Mouse (Mus musculus) midbrain, embryonic 11.5 days (tissue): ENCODE results near the gene Macrod1. TPM values are rescaled to one million over a fixed set of nuclear protein-coding genes. Genes with fewer than 3 reads are reported as not detected.

Experiments used
- ATAC-seq: fragments of 200-750 bp; cut with Nextera tagmentation; 2 replicates; pipeline ENCODE4 v1.8.0; 2017; ENCODE audit warnings: moderate TSS enrichment, moderate library complexity; ENCODE audit not compliant: low FRiP score
- DNase-seq: peaks from one replicate; pipeline ENCODE4 v3.0.0; 2015; ENCODE audit warnings: low spot score; ENCODE audit errors: missing footprints
- H3K27ac ChIP-seq: fragments of 300-500 bp; sonication (generic); 2 replicates; pipeline ENCODE4 v1.5.1; 2014; ENCODE audit warnings: low read depth, low read length
- H3K27me3 ChIP-seq: fragments of 300-500 bp; sonication (generic); 2 replicates; pipeline ENCODE4 v1.6.1; 2014; ENCODE audit warnings: mild to moderate bottlenecking, low read length, moderate library complexity, mixed read lengths; ENCODE audit not compliant: control insufficient read depth, insufficient read depth
- H3K36me3 ChIP-seq: fragments of 300-500 bp; sonication (generic); 2 replicates; pipeline ENCODE4 v1.6.1; 2014; ENCODE audit warnings: mild to moderate bottlenecking, low read length, moderate library complexity, mixed read lengths; ENCODE audit not compliant: control insufficient read depth, insufficient read depth
- H3K4me1 ChIP-seq: fragments of 300-500 bp; sonication (generic); 2 replicates; pipeline ENCODE4 v1.6.1; 2014; ENCODE audit warnings: low read length; ENCODE audit not compliant: control insufficient read depth, insufficient read depth
- H3K4me2 ChIP-seq: fragments of 300-500 bp; sonication (generic); 2 replicates; pipeline ENCODE4 v1.6.1; 2014; ENCODE audit warnings: mild to moderate bottlenecking, moderate library complexity
- H3K4me3 ChIP-seq: fragments of 300-500 bp; sonication (generic); 2 replicates; pipeline ENCODE4 v1.5.1; 2014; ENCODE audit warnings: low read depth, low read length
- H3K9ac ChIP-seq: fragments of 300-500 bp; sonication (generic); 2 replicates; pipeline ENCODE4 v1.6.1; 2014; ENCODE audit warnings: low read length
- H3K9me3 ChIP-seq: fragments of 300-500 bp; sonication (generic); 2 replicates; pipeline ENCODE4 v1.6.1; 2016; ENCODE audit warnings: low read length; ENCODE audit not compliant: control insufficient read depth
- WGBS: fragments of 180-500 bp; shearing (Covaris S2); extraction: QIAGEN DNeasy Blood & Tissue Kit; methylation state at CpG from one replicate; pipeline ENCODE4 v1.1.7; 2014; 5-methylcytosine and 5-hydroxymethylcytosine counted together
- polyA plus RNA-seq: library from polyadenylated mRNA; unstranded; fragments of >200 nt; fragmentation: Nextera tagmentation; extraction: Ambion mirVana; gene quantifications from 2 replicates; pipeline ENCODE4 v1.2.1, GENCODE M21; 2014

Macrod1 gene
- polyA plus RNA-seq, 1 experiment from 2014 or later: 3.0 TPM

GRCm38 (mm10) chr19:7020224-7020641, 36.4 kb upstream of the Macrod1 start:
- H3K4me3 ChIP-seq: no peak overlapping the region
- no peak for ATAC-seq

DNA sequence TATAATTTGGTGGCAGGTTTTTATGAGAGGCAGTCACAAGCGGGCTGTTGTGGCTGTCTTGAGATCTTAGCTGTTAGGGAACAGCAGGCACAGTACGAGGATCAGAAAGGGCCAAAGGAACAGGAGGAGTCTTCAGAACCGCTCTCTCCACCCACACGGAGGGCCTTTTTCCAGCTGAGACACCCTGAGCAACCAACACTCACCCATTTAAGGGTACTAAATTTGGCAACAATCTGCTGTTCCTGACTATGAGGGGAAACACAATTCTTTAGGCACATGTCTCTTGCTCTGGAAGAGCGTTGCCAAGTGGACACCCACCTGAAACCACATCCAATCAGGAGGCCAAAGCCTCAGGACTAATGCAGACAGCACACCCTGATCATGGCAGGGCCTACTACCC, 27.1 kb upstream of the Macrod1 start:
- Histone ChIP-seq H3K27ac (no peak overlapping the region), H3K27me3 (no peaks in the 10 kb centered on the region), H3K4me3 (no peak overlapping the region), H3K36me3 (peaks cover 64% of the 10 kb centered on the region), H3K4me2 (no peak overlapping the region), H3K4me1 (no peaks in the 10 kb centered on the region), H3K9ac (no peak overlapping the region), H3K9me3 (no peaks in the 10 kb centered on the region)
- DNase-seq (no peak), ATAC-seq (no peak)
- WGBS: 96% methylated on average over 5 of the region's 5 CpGs

More at GRCm38 (mm10) chr19:7020224-7020641, 36.4 kb upstream of the Macrod1 start:
- DNase-seq: peak; percentile 85
- Histone ChIP-seq H3K27me3 (no peaks in the 10 kb centered on the region), H3K9ac (no peak overlapping the region), H3K9me3 (no peaks in the 10 kb centered on the region), H3K4me1 (no peaks in the 10 kb centered on the region), H3K27ac (no peak overlapping the region), H3K4me2 (no peak overlapping the region), H3K36me3 (peaks cover 34% of the 10 kb centered on the region)
- WGBS: 61% methylated on average over 3 of the region's 3 CpGs

GRCm38 (mm10) chr19:7034006-7034405, 22.6 kb upstream of the Macrod1 start:
- H3K27ac ChIP-seq: no peak overlapping the region
- 94% methylated on average over 5 of the region's 5 CpGs for WGBS
- DNase-seq (no peak), ATAC-seq (no peak)
- H3K4me2 ChIP-seq: no peak overlapping the region
- H3K4me1 ChIP-seq: peaks cover 16% of the 10 kb centered on the region
- no peaks in the 10 kb centered on the region for H3K9me3 ChIP-seq
- no peak overlapping the region for H3K4me3 ChIP-seq
- H3K9ac ChIP-seq: no peak overlapping the region
- no peaks in the 10 kb centered on the region for H3K27me3 ChIP-seq
- peaks cover 42% of the 10 kb centered on the region for H3K36me3 ChIP-seq

DNA sequence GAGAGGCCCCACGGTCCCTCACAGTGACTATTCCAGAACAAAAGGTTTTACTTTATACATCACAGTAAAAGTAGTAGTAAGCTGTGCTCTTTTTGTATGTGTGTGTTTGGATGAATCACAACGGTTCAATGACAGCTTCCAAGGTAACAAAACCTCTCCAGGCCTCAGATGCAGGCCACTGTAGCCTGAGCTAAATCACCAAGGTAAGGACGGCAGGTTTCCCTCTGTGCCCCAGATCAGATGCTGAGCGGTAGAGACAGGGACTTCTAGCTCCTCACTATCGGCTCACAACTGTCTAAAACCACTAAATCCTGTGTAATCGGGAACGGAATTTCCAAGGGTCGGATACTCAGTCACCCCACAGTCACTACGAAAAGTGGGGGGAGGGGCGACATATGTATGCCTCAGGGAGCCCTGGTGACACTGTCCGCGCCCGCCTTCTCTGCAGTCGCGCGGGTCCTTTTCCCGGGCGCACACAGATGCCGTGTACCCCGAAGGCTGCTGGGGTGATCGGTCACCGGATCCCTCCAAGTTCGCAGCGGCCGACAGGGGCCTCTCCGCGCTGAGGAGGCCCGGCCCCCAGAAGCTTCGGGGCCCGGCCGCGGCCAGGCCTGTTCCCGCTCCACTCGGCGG, 17.4 kb upstream of the Macrod1 start:
- peak overlapping the region; percentile 87 for H3K4me2 ChIP-seq
- WGBS: 2% methylated on average over 35 of the region's 35 CpGs
- peak overlapping the region; percentile 92 for H3K4me3 ChIP-seq
- no peaks in the 10 kb centered on the region for H3K9me3 ChIP-seq
- peak overlapping the region; percentile 87 for H3K27ac ChIP-seq
- peak overlapping the region; percentile 93 for H3K9ac ChIP-seq
- peaks cover 22% of the 10 kb centered on the region for H3K4me1 ChIP-seq
- no peak for DNase-seq
- H3K36me3 ChIP-seq: peaks cover 9% of the 10 kb centered on the region
- no peaks in the 10 kb centered on the region for H3K27me3 ChIP-seq
- no peak for ATAC-seq

DNA sequence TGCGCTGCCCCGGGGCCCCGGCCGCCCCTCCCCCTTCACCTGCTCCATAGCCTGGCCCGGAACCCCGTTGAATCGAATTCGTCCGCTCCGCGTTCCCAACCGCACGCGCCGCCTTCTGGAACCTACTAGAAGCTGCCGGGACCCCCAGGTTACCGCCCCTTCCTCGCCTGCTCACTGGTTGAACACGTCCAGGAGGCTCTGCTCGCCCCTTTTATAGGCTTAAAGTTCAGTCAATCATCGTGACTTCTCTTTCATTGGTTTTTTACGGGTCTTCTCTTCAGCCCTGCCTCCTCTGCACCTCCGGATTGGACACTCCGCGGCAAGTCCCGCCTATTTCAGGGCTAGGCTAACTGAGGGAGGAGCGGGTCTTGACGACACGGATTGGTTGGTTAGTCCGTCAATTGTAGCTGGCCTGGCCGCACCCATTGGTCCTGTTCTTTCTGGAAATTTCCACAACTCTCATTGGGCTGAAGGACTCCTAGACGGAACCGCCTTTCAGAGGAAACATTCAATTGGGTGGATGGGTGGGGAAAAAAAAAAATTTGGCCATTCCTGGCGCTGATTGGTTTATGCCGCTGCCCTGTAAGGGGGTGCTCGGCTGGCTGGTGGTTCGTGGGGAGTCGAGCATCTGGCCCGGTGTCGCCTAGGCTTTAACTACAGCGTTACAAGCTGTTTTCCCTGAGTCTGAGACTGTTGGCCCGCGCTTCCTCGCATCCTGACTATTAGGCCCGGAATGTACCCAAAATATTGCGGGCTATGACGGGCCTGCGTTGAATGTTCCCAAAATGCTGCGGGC, 16.6 kb upstream of the Macrod1 start, which contains the start of gene Stip1:
TSS of gene Stip1 (minus strand) at position 127 of the 796 bp plus-strand sequence.
- peaks cover 5% of the 10 kb centered on the region for H3K36me3 ChIP-seq
- peak within 1 kb of the TSS; percentile 92 for H3K4me3 ChIP-seq
- ATAC-seq (peak; percentile 99), DNase-seq (peak; percentile 100)
- peaks cover 22% of the 10 kb centered on the region for H3K4me1 ChIP-seq
- H3K4me2 ChIP-seq: peak within 1 kb of the TSS; percentile 87
- under 1% methylated on average over 45 of the region's 49 CpGs for WGBS
- H3K27ac ChIP-seq: peak within 1 kb of the TSS; percentile 89
- peak within 1 kb of the TSS; percentile 93 for H3K9ac ChIP-seq
- H3K27me3 ChIP-seq: no peaks in the 10 kb centered on the region
- no peaks in the 10 kb centered on the region for H3K9me3 ChIP-seq

- H3K9ac ChIP-seq: peak overlapping the region; percentile 83
- H3K4me2 ChIP-seq: peak overlapping the region; percentile 72
- H3K4me1 ChIP-seq: peaks cover 22% of the 10 kb centered on the region
- DNase-seq (no peak), ATAC-seq (no peak)
- H3K36me3 ChIP-seq: peaks cover under 1% of the 10 kb centered on the region; the same call in 1 of the 2 replicates
- H3K27me3 ChIP-seq: no peaks in the 10 kb centered on the region
- 28% methylated on average over 13 of the region's 13 CpGs for WGBS
- H3K4me3 ChIP-seq: peak overlapping the region; percentile 45
- no peaks in the 10 kb centered on the region for H3K9me3 ChIP-seq
- H3K27ac ChIP-seq: peak overlapping the region; percentile 89
These were observed 15.9 kb upstream of the Macrod1 start for GRCm38 (mm10) chr19:7040637-7041130.

DNA sequence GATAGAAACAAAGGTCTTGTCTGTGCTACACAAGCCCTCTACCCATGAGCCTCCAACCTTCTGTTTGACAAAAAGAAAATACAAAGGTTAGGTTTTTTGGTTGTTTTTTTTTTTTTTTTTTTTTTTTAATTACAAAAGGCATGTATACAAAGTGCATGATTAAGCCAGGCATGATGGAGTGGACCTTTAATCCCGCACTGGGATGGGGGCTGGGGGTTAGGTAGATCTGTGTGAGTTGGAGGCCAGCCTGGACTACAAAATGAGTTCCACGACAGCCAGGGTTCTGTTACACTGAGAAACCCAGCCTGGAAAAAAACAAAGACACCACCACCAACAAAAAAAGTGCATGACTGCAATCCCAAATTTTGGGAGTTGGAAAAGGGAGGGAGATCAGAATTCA, 15.4 kb upstream of the Macrod1 start:
- no peak overlapping the region for H3K27ac ChIP-seq
- no peaks in the 10 kb centered on the region for H3K36me3 ChIP-seq
- DNase-seq (no peak), ATAC-seq (no peak)
- H3K27me3 ChIP-seq: no peaks in the 10 kb centered on the region
- no peak overlapping the region for H3K4me2 ChIP-seq
- no peak overlapping the region for H3K4me3 ChIP-seq
- peaks cover 22% of the 10 kb centered on the region for H3K4me1 ChIP-seq
- no peaks in the 10 kb centered on the region for H3K9me3 ChIP-seq
- 89% methylated on average over 2 of the region's 2 CpGs for WGBS
- H3K9ac ChIP-seq: no peak overlapping the region

GRCm38 (mm10) chr19:7044279-7044678, 12.3 kb upstream of the Macrod1 start:
- ATAC-seq (no peak), DNase-seq (no peak)
- WGBS: 73% methylated on average over 4 of the region's 4 CpGs
- Histone ChIP-seq H3K27ac (no peak overlapping the region), H3K4me1 (peaks cover 5% of the 10 kb centered on the region), H3K4me2 (no peak overlapping the region), H3K9ac (no peak overlapping the region), H3K4me3 (no peak overlapping the region), H3K36me3 (no peaks in the 10 kb centered on the region), H3K9me3 (no peaks in the 10 kb centered on the region), H3K27me3 (no peaks in the 10 kb centered on the region)

DNA sequence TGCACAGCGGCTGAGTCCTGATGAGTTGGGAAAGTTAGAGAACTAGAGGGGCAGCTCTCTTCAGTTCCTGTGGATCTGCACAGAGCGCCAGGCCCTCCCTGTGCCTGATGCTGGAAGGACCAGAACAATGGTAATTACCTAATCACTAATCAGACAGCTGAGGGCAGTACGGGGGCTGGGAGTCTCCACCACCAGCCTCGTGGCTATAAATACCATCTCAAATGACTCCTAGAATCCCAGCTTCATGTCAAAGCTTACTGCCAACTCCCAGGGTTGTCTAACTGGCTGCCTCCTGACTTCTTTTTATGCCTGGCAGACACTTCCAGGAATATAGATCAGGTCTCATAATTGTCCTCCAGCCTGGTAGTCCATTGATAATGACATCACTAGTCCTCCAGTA, 11.9 kb upstream of the Macrod1 start:
- no peak overlapping the region for H3K9ac ChIP-seq
- H3K36me3 ChIP-seq: no peaks in the 10 kb centered on the region
- no peak overlapping the region for H3K4me2 ChIP-seq
- 65% methylated on average over 4 of the region's 4 CpGs for WGBS
- no peak overlapping the region for H3K4me3 ChIP-seq
- H3K27me3 ChIP-seq: no peaks in the 10 kb centered on the region
- H3K27ac ChIP-seq: no peak overlapping the region
- DNase-seq: no peak
- H3K9me3 ChIP-seq: no peaks in the 10 kb centered on the region
- H3K4me1 ChIP-seq: peaks cover 5% of the 10 kb centered on the region
- no peak for ATAC-seq
